Mouse (Mus musculus) frontal cortex, postnatal 10 days (tissue): ENCODE measurements around the gene Ap2a1.

Experiments
- DNase-seq, 2 experiments: peaks; one replicate each; pipeline ENCODE4 v3.0.0; 2022; ENCODE audit warnings: low spot score in 2 of 2, mixed read lengths in 1 of 2

The Ap2a1 gene

DNA sequence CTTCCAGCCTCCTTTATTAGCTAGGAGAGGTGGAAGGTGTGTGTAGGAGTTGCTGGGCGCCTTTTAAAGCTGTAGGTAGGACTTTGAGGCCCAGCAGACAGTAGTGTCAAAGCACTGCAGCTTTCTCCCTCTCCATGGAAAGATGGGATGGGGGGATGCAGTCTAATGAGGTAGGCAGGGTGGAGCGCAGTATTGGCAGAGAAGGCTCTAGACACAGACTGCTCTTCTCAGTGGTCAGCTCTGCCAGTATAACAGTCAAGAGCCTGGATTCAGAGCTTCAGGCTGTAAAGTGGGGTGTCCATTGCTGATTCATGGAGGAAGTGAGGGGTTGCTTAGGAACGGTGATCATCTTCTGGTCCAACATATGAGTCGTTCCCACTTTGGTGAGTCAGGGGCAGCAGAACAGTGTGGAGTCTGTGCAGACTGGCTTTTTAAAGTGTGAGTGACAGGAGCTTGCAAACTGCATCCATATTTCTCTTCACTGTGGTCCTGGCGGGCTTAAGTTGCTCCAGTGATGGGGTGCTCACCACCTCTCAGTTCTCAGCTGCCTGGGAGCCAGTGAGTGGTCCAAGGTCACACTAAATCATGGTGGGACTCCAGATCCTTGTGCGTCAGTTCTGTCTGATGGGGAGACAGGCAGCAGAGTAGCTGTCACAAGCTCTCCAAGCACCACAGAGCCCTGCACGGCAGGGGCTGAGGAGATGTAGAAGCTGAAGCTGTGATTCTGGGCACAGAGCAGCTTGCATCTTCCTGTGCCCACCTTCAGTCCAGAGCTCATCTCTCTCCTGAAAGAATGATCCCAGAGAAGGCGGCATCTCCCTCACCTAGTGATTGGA is 78.3 kb downstream of the Ap2a1 start:
- no peak for DNase-seq
